Mouse (Mus musculus) lung, postnatal 0 days (tissue): ENCODE data around the gene Gm37240. TPM values are rescaled to one million over a fixed set of nuclear protein-coding genes. Genes with fewer than 3 reads are reported as not detected.

Experiments
- ATAC-seq: fragments of 200-750 bp; cut with Nextera tagmentation; 2 replicates; pipeline ENCODE4 v1.8.0; 2017; ENCODE audit warnings: moderate library complexity
- DNase-seq: peaks from one replicate; pipeline ENCODE4 v3.0.0-alpha.2; 2016; ENCODE audit warnings: low spot score
- H3K27ac ChIP-seq: fragments of 300-500 bp; sonication (generic); 2 replicates; pipeline ENCODE4 v1.5.1; 2014; ENCODE audit warnings: antibody characterized with exemption, mild to moderate bottlenecking, low read length, mixed read lengths
- H3K27me3 ChIP-seq: fragments of 300-500 bp; sonication (generic); replicated peaks from 2 replicates; pipeline ENCODE4 v1.6.1; 2014; ENCODE audit warnings: low read length, mixed read lengths; ENCODE audit not compliant: insufficient read depth
- H3K36me3 ChIP-seq: fragments of 300-500 bp; sonication (generic); 2 replicates; pipeline ENCODE4 v1.6.1; 2014; ENCODE audit warnings: low read length, mixed read lengths; ENCODE audit not compliant: insufficient read depth
- H3K4me1 ChIP-seq: fragments of 300-500 bp; sonication (generic); 2 replicates; pipeline ENCODE4 v1.6.1; 2014; ENCODE audit warnings: antibody characterized with exemption, low read depth, low read length, mixed read lengths; ENCODE audit not compliant: insufficient read depth
- H3K4me2 ChIP-seq: fragments of 300-500 bp; sonication (generic); replicated peaks from 2 replicates; pipeline ENCODE4 v1.6.1; 2014; ENCODE audit warnings: low read depth, mild to moderate bottlenecking, low read length, moderate library complexity, mixed read lengths
- H3K4me3 ChIP-seq: fragments of 300-500 bp; sonication (generic); 2 replicates; pipeline ENCODE4 v1.5.1; 2014; ENCODE audit warnings: low read depth, low read length
- H3K9ac ChIP-seq: fragments of 300-500 bp; sonication (generic); replicated peaks from 2 replicates; pipeline ENCODE4 v1.6.1; 2014; ENCODE audit warnings: low read depth, mild to moderate bottlenecking
- H3K9me3 ChIP-seq: fragments of 300-500 bp; sonication (generic); 2 replicates; pipeline ENCODE4 v1.6.1; 2016; ENCODE audit warnings: low read length, mixed read lengths
- CTCF ChIP-seq: IDR thresholded peaks from 2 replicates; pipeline ENCODE4 v1.5.1; 2016; ENCODE audit warnings: antibody characterized with exemption, mild to moderate bottlenecking
- EP300 ChIP-seq: IDR thresholded peaks from 2 replicates; pipeline ENCODE4 v1.6.1; 2016; ENCODE audit warnings: antibody characterized with exemption, mild to moderate bottlenecking, control low read depth
- WGBS: fragments of 180-500 bp; shearing (Covaris S2); extraction: QIAGEN DNeasy Blood & Tissue Kit; methylation state at CpG from one replicate; pipeline ENCODE4 v1.1.7; 2014; 5-methylcytosine and 5-hydroxymethylcytosine counted together
- polyA plus RNA-seq: library from polyadenylated mRNA; unstranded; fragments of >200 nt; fragmentation: Nextera tagmentation; extraction: Ambion mirVana; gene quantifications from 2 replicates; pipeline ENCODE4 v1.2.1, GENCODE M21; 2015

The Gm37240 gene
- polyA plus RNA-seq, 1 experiment from 2014 or later: 8.9 TPM

DNA sequence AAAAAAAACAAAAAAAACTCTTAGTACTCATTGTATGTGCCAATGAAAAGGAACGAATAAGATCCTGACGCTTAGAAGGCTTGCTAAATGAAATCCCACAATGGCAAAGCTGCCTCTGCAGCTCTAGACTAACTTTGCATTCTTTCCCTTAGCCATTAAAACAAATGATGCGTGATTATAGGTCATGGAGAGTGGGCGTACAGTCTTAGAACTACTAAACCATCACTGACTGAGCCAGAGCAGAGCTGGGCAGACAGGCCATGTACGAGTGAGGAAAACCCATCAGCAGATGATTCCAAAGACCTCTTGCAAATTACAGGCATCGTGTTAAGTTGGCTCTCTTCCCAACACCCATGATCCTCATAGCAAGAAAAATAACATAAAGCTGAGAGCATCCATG lies 59.5 kb downstream of the Gm37240 start:
- H3K36me3 ChIP-seq: no peaks in the 10 kb centered on the region
- ATAC-seq: no peak
- no peaks in the 10 kb centered on the region for H3K4me1 ChIP-seq
- no peak overlapping the region for H3K9ac ChIP-seq
- H3K27me3 ChIP-seq: no peaks in the 10 kb centered on the region
- 73% methylated on average over 6 of the region's 6 CpGs for WGBS
- TF ChIP-seq EP300 (no peak), CTCF (no peak)
- H3K9me3 ChIP-seq: no peaks in the 10 kb centered on the region
- no peak overlapping the region for H3K4me2 ChIP-seq
- no peak overlapping the region for H3K27ac ChIP-seq
- DNase-seq: no peak
- no peak overlapping the region for H3K4me3 ChIP-seq

DNA sequence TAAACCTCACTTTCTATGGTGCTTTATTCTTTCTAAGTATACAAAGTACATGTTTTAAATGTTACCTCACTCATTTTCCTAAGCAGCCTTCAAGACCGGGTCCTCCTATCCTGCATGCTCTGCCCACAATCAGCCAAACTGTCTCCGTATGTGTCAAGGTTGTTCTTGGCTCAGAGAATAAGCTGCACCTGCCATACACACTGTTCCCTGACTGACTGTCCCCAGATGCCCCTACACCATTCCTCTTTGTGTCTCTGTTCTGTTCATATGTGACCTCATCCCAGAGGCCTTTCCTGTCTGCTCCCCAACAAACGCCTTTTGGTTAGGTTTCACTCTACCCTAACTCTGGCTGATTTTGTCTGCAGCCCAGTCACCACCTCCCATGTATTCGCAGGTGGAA lies 60.0 kb downstream of the Gm37240 start:
- no peak for TF ChIP-seq EP300
- TF ChIP-seq CTCF: no peak
- no peak overlapping the region for H3K27ac ChIP-seq
- H3K4me2 ChIP-seq: no peak overlapping the region
- DNase-seq: no peak
- no peak overlapping the region for H3K9ac ChIP-seq
- no peaks in the 10 kb centered on the region for H3K4me1 ChIP-seq
- H3K36me3 ChIP-seq: no peaks in the 10 kb centered on the region
- H3K27me3 ChIP-seq: no peaks in the 10 kb centered on the region
- H3K4me3 ChIP-seq: no peak overlapping the region
- 76% methylated on average over 4 of the region's 4 CpGs for WGBS
- no peaks in the 10 kb centered on the region for H3K9me3 ChIP-seq
- ATAC-seq: no peak

DNA sequence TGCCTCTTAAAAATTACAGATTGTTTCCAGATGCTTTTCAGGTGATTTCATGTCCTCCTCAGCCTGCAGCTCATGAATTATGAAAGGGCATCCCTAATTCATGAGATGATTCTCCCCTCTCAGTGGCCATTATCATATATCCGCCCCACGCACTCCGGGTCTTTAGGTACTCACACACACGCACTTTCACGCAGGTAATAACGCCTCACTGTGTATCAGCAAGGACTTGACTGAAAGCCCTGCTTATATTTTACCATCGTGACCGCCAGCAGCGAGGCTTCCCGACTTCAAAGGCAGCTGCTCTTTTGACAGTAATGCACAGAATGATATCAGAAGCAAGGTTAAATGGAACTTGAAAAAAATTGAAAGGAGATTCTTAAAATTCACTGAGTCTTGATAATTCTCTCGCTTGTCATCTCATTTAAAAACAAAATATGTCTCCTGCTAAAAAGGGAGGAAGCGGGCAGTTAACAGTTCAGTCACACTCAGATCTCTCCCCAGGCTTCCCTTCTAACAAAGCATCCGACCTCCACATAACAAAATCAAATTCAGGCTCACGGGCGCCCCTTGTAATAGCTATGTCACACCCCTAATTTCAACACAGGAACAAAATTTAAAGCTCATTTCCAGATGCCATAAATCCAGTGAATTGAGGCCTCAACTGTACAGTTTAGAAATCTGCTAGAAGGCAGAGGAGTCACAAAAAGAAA lies 66.3 kb downstream of the Gm37240 start:
- no peak for ATAC-seq
- TF ChIP-seq EP300: no peak
- TF ChIP-seq CTCF: no peak

DNA sequence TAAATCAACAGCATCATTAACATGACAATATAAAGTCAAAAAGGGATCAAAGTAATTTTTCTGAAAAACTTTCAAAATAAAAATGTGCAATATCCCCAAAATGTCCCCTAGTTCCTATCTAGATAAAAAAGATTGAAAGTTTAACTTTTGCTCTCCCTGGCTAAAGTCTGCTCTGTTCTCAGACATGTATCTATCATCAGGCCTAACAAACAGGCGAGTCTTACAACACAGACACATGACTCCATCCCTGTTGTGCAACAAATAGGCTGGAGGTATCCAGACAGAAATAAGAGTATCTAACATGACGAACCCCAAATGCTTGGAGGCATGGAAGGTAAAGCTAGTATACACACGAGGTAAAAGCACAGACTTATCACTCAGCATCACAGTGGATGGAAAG lies 68.0 kb downstream of the Gm37240 start:
- Histone ChIP-seq H3K4me2 (no peak overlapping the region), H3K27me3 (no peaks in the 10 kb centered on the region), H3K27ac (no peak overlapping the region), H3K9ac (no peak overlapping the region), H3K4me1 (no peaks in the 10 kb centered on the region), H3K4me3 (no peak overlapping the region), H3K36me3 (no peaks in the 10 kb centered on the region), H3K9me3 (no peaks in the 10 kb centered on the region)
- DNase-seq: no peak
- WGBS: 67% methylated on average over 3 of the region's 3 CpGs
- TF ChIP-seq EP300 (no peak), CTCF (no peak)
- ATAC-seq: no peak

More for the DNA sequence above, 66.3 kb downstream of the Gm37240 start:
- no peaks in the 10 kb centered on the region for H3K36me3 ChIP-seq
- no peak overlapping the region for H3K4me3 ChIP-seq
- H3K9me3 ChIP-seq: no peaks in the 10 kb centered on the region
- no peak overlapping the region for H3K9ac ChIP-seq
- 63% methylated on average over 15 of the region's 15 CpGs for WGBS
- H3K4me2 ChIP-seq: no peak overlapping the region
- DNase-seq: no peak
- H3K27me3 ChIP-seq: no peaks in the 10 kb centered on the region
- no peak overlapping the region for H3K27ac ChIP-seq
- H3K4me1 ChIP-seq: no peaks in the 10 kb centered on the region

DNA sequence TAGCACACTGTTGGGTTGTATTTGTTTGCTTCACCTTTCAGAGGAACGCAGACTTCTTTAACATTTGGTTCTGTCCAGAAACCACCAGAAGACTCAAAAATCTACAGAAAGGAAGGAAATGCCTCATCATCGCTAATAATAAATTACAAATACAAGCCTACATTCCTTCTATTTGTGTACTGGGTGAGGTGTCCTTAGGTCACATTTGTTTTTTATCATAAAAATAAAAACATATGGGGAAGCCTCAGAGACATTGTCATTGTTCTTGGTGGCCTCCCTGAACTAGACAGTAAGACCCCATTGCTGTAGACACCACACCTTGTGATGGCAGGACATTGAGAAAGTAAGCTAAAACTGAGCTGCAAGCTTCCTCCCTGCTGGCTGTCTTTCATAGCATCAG lies 70.1 kb downstream of the Gm37240 start, which contains the start of gene Fam160a1:
TSS of gene Fam160a1 (minus strand) at position 101 of the 400 bp plus-strand sequence.
- WGBS: 79% methylated on average over 2 of the region's 2 CpGs
- Histone ChIP-seq H3K4me2 (no peak within 1 kb of the TSS), H3K27me3 (no peaks in the 10 kb centered on the region), H3K4me1 (no peaks in the 10 kb centered on the region), H3K4me3 (no peak within 1 kb of the TSS), H3K36me3 (no peaks in the 10 kb centered on the region), H3K9me3 (no peaks in the 10 kb centered on the region), H3K9ac (no peak within 1 kb of the TSS), H3K27ac (no peak within 1 kb of the TSS)
- no peak for DNase-seq
- no peak for TF ChIP-seq EP300
- no peak for TF ChIP-seq CTCF
- ATAC-seq: no peak

DNA sequence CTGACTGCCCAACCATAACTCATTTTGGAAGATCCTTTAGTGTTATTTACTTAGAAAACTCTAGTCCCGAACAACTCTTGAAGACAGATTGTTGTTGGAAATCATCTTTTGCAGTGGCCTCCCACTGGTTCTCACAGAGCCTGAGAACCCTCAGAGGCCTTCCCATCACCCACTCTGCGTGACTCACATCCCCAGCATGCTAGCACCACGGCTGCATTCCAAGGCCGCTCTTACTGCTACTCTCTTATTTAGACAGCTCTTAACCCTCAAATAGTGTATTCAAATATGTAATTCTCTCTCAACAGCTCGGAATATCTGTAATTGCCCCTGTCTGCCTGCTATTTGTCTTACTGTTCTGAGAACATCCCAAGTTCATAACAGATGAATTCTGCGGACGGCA lies 73.1 kb downstream of the Gm37240 start:
- no peaks in the 10 kb centered on the region for H3K36me3 ChIP-seq
- H3K9me3 ChIP-seq: no peaks in the 10 kb centered on the region
- no peaks in the 10 kb centered on the region for H3K4me1 ChIP-seq
- H3K27me3 ChIP-seq: no peaks in the 10 kb centered on the region
- peak; percentile 91 for ATAC-seq
- H3K4me2 ChIP-seq: no peak overlapping the region
- peak; percentile 75 for DNase-seq
- no peak overlapping the region for H3K9ac ChIP-seq
- TF ChIP-seq CTCF (no peak), EP300 (peak; percentile 78; the same call in 1 of the 2 replicates)
- WGBS: 32% methylated on average over 7 of the region's 7 CpGs
- no peak overlapping the region for H3K27ac ChIP-seq
- H3K4me3 ChIP-seq: no peak overlapping the region
